Mouse (Mus musculus): ENCODE measurements at regions not wholly inside any gene's neighbourhood (a gene's known extent, or its start where the extent isn't known, plus 50 kb on each side); places are given as distances from the start of the nearest gene placed in this dataset.

- no peak for DNase-seq
These were observed 197.8 kb downstream of the Hs3st1 start for GRCm38 (mm10) chr5:39557376-39558001.

GRCm38 (mm10) chr5:39537044-39537443 lies 218.2 kb downstream of the Hs3st1 start:
- no peak for DNase-seq

- no peak for DNase-seq
These were observed 218.9 kb downstream of the Hs3st1 start for GRCm38 (mm10) chr5:39536351-39536750.

GRCm38 (mm10) chr5:39510246-39510645 lies 245.0 kb downstream of the Hs3st1 start:
- DNase-seq = no peak

GRCm38 (mm10) chr5:39482756-39483155 lies 272.5 kb downstream of the Hs3st1 start:
- DNase-seq = no peak

GRCm38 (mm10) chr5:39458116-39458525 lies 297.2 kb downstream of the Hs3st1 start:
- DNase-seq = no peak

GRCm38 (mm10) chr5:39453706-39454105 lies 301.6 kb downstream of the Hs3st1 start:
- DNase-seq = no peak

GRCm38 (mm10) chr5:39440817-39441216 lies 314.5 kb downstream of the Hs3st1 start:
- DNase-seq = no peak

- DNase-seq = no peak
These were observed 317.6 kb downstream of the Hs3st1 start for GRCm38 (mm10) chr5:39437463-39438201.

GRCm38 (mm10) chr5:39426053-39426452 lies 329.2 kb downstream of the Hs3st1 start:
- no peak for DNase-seq

GRCm38 (mm10) chr5:39423720-39424119 lies 331.6 kb downstream of the Hs3st1 start:
- no peak for DNase-seq

GRCm38 (mm10) chr5:39418795-39419194 lies 336.5 kb downstream of the Hs3st1 start:
- DNase-seq = peak; percentile 7

GRCm38 (mm10) chr5:39417845-39418154 lies 337.5 kb downstream of the Hs3st1 start:
- no peak for DNase-seq

- DNase-seq = no peak
These were observed 338.0 kb downstream of the Hs3st1 start for GRCm38 (mm10) chr5:39417121-39417844.

GRCm38 (mm10) chr5:39416597-39417023 lies 338.7 kb downstream of the Hs3st1 start:
- no peak for DNase-seq

- DNase-seq = no peak
These were observed 342.5 kb downstream of the Hs3st1 start for GRCm38 (mm10) chr5:39412756-39413155.

GRCm38 (mm10) chr5:39390391-39390987 lies 364.8 kb downstream of the Hs3st1 start:
- no peak for DNase-seq

- no peak for DNase-seq
These were observed 370.9 kb downstream of the Hs3st1 start for GRCm38 (mm10) chr5:39384410-39384809.

GRCm38 (mm10) chr5:39374199-39374598 lies 381.1 kb downstream of the Hs3st1 start:
- no peak for DNase-seq

- peak; percentile 6 for DNase-seq
These were observed 406.6 kb downstream of the Hs3st1 start for GRCm38 (mm10) chr5:39348680-39349079.

GRCm38 (mm10) chr5:39347019-39347418 lies 408.3 kb downstream of the Hs3st1 start:
- DNase-seq = no peak

- DNase-seq = no peak
These were observed 417.4 kb downstream of the Hs3st1 start for GRCm38 (mm10) chr5:39337917-39338316.

GRCm38 (mm10) chr5:39336484-39336985 lies 418.7 kb downstream of the Hs3st1 start:
- no peak for DNase-seq

Data from right cerebral cortex, postnatal 4 days (tissue).